Mouse (Mus musculus) intestine, postnatal 0 days (tissue): Measurements from ENCODE around the gene Elmo2. TPM values are rescaled to one million over a fixed set of nuclear protein-coding genes. Genes with fewer than 3 reads are reported as not detected.
A peak's percentile ranks its signal among the peaks of the same experiment; 100 is the strongest.

ENCODE experiments used
- ATAC-seq: fragments of 200-750 bp; cut with Nextera tagmentation; 2 replicates; pipeline ENCODE4 v1.8.0; 2017; ENCODE audit warnings: mild to moderate bottlenecking, moderate TSS enrichment, moderate library complexity
- H3K27ac ChIP-seq: fragments of 300-500 bp; sonication (generic); 2 replicates; pipeline ENCODE4 v1.5.1; 2014; ENCODE audit warnings: mild to moderate bottlenecking, low read depth, low read length, moderate library complexity
- H3K27me3 ChIP-seq: fragments of 300-500 bp; sonication (generic); replicated peaks from 2 replicates; pipeline ENCODE4 v1.6.1; 2014; ENCODE audit warnings: low read length, mixed read lengths; ENCODE audit not compliant: control insufficient read depth, insufficient read depth
- H3K36me3 ChIP-seq: fragments of 300-500 bp; sonication (generic); 2 replicates; pipeline ENCODE4 v1.6.1; 2014; ENCODE audit warnings: mild to moderate bottlenecking, moderate library complexity; ENCODE audit not compliant: control insufficient read depth, insufficient read depth
- H3K4me1 ChIP-seq: fragments of 300-500 bp; sonication (generic); replicated peaks from 2 replicates; pipeline ENCODE4 v1.6.1; 2014; ENCODE audit warnings: antibody characterized with exemption, low read length, mixed read lengths; ENCODE audit not compliant: control insufficient read depth, insufficient read depth
- H3K4me2 ChIP-seq: fragments of 300-500 bp; sonication (generic); replicated peaks from 2 replicates; pipeline ENCODE4 v1.6.1; 2014; ENCODE audit warnings: low read depth, mild to moderate bottlenecking, moderate library complexity
- H3K4me3 ChIP-seq: fragments of 300-500 bp; sonication (generic); 2 replicates; pipeline ENCODE4 v1.5.1; 2014; ENCODE audit warnings: low read depth, low read length
- H3K9ac ChIP-seq: fragments of 300-500 bp; sonication (generic); 2 replicates; pipeline ENCODE4 v1.6.1; 2014; ENCODE audit warnings: mild to moderate bottlenecking, low read depth, low read length
- H3K9me3 ChIP-seq: fragments of 300-500 bp; sonication (generic); 2 replicates; pipeline ENCODE4 v1.6.1; 2016; ENCODE audit warnings: mixed run types; ENCODE audit not compliant: control insufficient read depth
- CTCF ChIP-seq: sonication (generic); IDR thresholded peaks from 2 replicates; pipeline ENCODE4 v1.5.1; 2016; ENCODE audit warnings: low read depth, mild to moderate bottlenecking, control low read depth, antibody characterized with exemption, moderate library complexity
- WGBS: fragments of 180-500 bp; shearing (Covaris S2); extraction: QIAGEN DNeasy Blood & Tissue Kit; methylation state at CpG from one replicate; pipeline ENCODE4 v1.1.7; 2014; 5-methylcytosine and 5-hydroxymethylcytosine counted together
- polyA plus RNA-seq: library from polyadenylated mRNA; unstranded; fragments of >200 nt; fragmentation: Nextera tagmentation; extraction: Ambion mirVana; gene quantifications from 2 replicates; pipeline ENCODE4 v1.2.1, GENCODE M21; 2015

The Elmo2 gene
- polyA plus RNA-seq, 1 experiment from 2014 or later = 63.6 TPM

DNA sequence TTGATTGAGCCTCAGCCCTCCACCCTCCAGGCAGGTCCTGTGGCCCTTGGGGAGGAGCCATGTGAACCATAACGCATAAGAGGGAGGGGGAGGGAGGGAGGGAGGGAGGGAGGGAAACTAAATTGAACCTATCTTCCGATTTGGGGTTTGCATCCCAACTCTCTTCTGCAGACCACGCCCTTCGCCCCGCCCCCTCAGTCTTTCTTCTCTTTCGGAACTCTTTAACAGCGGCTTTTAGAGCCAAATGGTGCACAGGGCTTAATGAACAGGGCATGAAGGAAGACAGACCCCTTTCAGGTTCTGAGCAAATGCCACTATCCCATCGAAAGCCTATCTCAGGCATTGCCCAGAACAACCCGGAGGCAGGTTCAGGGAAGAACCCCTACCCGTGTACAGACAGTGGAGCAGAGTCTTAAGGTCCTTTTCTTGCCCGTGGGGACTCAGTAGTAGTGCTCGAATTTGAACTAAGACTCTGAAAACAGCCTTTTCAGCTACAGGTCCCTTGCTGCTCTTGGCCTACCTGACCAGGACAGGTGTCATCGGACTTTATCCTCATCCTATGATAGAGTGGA, 41.7 kb upstream of the Elmo2 start:
- H3K9ac ChIP-seq = no peak overlapping the region
- peak overlapping the region; percentile 22 for H3K4me3 ChIP-seq
- no peak for TF ChIP-seq CTCF
- 5% methylated on average over 12 of the region's 13 CpGs for WGBS
- H3K27me3 ChIP-seq = peaks cover 19% of the 10 kb centered on the region
- ATAC-seq = no peak
- H3K27ac ChIP-seq = no peak overlapping the region
- no peaks in the 10 kb centered on the region for H3K36me3 ChIP-seq
- 0 out of 2 replicates have a peak, but pooled peaks cover 3% of the 10 kb centered on the region for H3K4me1 ChIP-seq
- peak overlapping the region; percentile 45 for H3K4me2 ChIP-seq
- peaks cover 2% of the 10 kb centered on the region; the same call in 1 of the 2 replicates for H3K9me3 ChIP-seq

DNA sequence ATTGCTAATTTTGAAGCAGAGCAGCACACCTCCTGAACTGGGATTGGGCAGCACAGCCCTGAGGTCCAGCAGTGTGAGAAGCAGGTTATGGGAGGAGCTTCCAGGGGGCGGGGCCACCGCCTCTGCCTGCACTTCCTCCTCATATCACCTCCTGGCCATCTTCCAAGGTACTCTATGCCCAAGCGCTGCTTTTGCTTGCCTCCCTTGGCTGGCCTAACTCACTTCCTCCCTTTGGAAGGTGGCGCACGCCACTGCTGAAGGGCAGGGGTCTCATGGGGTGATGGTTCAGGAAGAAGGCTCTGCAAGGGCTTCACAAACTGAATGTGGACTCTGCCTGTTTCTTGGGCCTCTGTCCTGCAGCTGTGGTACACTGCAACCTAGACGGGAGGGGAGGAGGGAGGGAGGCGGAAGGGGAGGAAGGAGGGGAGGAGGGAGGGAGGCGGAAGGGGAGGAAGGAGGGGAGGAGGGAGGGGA, 40.8 kb upstream of the Elmo2 start:
- Histone ChIP-seq H3K27ac (no peak overlapping the region), H3K4me3 (no peak overlapping the region), H3K36me3 (no peaks in the 10 kb centered on the region), H3K27me3 (peaks cover 19% of the 10 kb centered on the region), H3K4me1 (0 out of 2 replicates have a peak, but pooled peaks cover 3% of the 10 kb centered on the region), H3K4me2 (peak overlapping the region; percentile 43), H3K9me3 (peaks cover 2% of the 10 kb centered on the region; the same call in 1 of the 2 replicates), H3K9ac (no peak overlapping the region)
- no peak for TF ChIP-seq CTCF
- WGBS = 0% methylated on average over 6 of the region's 8 CpGs
- peak; percentile 67 for ATAC-seq

DNA sequence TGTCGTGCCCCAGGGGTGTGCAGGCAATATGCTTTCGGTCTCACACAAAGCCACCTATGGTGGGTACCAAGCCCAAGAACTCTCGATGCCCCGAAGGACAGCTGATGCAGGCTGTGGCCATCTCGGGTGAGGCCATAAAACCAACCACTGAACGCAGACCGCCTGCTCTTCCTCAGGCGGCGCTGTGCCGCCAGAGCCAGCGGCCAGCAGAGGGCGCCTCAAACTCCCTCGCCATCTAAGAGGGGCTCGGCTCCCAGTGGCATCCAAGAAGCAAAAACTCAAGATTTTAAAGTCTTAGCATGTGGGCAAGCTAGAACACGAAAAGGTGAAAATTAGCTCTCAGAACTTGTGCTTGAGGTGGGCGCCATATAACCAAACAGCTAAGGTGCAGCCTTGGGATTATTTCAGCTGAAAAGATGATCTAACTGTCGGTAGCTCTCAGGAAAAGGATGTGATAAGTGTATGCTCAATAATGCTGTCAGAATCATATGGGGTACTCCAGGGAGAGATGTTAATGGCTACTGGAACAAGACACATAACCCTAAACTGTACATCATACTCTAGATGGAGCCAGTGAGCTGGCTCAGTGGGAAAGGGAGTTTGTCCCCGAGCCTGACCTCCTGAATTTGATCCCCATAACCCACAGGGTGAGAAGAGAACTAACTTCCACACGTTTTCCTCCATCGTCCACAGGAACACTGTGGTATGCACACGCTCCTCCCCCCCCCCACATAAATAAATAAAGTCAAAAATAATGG, 38.2 kb upstream of the Elmo2 start:
- Histone ChIP-seq H3K27ac (no peak overlapping the region), H3K9ac (no peak overlapping the region), H3K4me1 (0 out of 2 replicates have a peak, but pooled peaks cover 3% of the 10 kb centered on the region), H3K4me3 (no peak overlapping the region), H3K4me2 (no peak overlapping the region; the same call in 1 of the 2 replicates), H3K27me3 (peaks cover 17% of the 10 kb centered on the region), H3K9me3 (peaks cover 2% of the 10 kb centered on the region; the same call in 1 of the 2 replicates), H3K36me3 (no peaks in the 10 kb centered on the region)
- peak; percentile 89 for TF ChIP-seq CTCF
- no peak for ATAC-seq
- 13% methylated on average over 21 of the region's 21 CpGs for WGBS

DNA sequence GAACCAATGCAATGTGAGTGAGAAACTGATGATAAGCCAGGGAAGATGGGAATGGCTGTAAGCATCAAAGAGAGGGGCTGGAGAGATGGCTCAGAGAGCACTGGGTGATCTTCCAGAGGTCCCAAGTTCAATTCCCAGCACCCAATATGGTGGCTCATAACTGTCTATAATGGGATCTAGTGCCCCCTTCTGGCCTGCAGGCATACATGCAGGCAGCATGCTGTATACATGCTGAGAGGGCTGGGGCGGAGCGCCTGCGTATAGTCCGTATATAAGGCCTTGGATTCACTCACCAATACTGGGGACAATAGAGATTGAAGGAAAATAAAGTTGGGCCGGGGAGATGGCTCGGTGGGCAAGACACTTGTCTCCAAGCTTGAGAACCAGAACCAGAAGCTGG, 37.0 kb upstream of the Elmo2 start:
- no peaks in the 10 kb centered on the region for H3K36me3 ChIP-seq
- H3K4me1 ChIP-seq = 0 out of 2 replicates have a peak, but pooled peaks cover under 1% of the 10 kb centered on the region
- H3K9ac ChIP-seq = no peak overlapping the region
- no peak overlapping the region for H3K27ac ChIP-seq
- WGBS = 92% methylated on average over 6 of the region's 6 CpGs
- H3K4me3 ChIP-seq = no peak overlapping the region
- H3K9me3 ChIP-seq = peaks cover 2% of the 10 kb centered on the region; the same call in 1 of the 2 replicates
- 0 out of 2 replicates have a peak, but pooled peaks have one; percentile 12 for TF ChIP-seq CTCF
- no peak overlapping the region for H3K4me2 ChIP-seq
- ATAC-seq = no peak
- peaks cover 6% of the 10 kb centered on the region for H3K27me3 ChIP-seq

DNA sequence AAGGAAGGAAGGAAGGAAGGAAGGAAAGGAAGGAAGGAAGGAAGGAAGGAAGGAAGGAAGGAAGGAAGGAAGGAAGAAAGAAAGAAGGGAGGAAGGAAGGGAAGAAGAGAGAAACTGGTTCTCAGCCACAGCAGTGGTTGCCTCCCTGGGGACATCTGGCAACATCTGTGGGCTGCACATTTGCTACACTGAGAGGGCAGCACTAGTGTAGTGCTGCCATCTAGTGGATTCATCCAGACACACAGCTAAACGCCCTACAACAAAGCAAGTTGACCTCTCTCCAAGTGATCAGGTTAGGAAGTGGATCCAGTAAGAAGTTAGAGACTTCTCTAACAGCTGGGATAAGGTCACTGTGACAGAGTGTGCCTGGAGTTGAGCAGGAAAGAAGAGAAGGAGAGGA, 34.6 kb upstream of the Elmo2 start:
- peak; percentile 95 for TF ChIP-seq CTCF
- H3K27me3 ChIP-seq = peaks cover 5% of the 10 kb centered on the region; the same call in 1 of the 2 replicates
- WGBS = 0% methylated on average over 1 of the region's 1 CpGs

DNA sequence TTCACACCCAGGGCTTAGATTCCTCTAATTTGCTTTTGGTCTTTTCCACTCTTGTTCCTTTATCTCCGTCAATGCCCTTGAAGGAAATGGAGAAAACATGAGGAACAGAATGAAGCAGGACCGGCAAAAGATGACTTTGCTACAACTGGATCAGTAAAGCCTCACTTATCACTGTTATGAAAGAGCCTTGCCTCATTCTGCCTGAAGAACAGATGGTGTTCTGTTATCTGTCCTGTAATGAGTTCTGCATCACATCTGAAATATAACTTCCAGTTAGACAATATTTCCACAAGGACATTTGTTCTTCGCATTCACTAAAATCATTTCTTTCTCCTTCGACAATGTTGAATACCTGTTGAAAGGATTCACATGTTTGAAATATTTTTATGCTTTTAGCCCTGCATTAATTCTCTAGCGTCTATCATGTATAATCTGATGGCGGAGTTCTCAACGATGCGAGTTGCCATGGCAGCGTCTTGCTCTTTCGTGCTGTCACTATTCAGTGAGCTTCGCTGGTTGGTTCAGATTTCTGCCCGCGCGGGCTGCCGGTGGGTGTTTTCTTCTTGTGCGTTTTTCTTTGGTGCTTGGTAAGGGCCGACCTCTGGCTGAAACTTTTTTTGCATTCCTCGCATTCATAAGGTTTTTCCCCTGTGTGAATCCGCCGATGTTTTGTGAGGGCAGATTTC, 25.7 kb upstream of the Elmo2 start:
- no peak overlapping the region for H3K9ac ChIP-seq
- 88% methylated on average over 20 of the region's 20 CpGs for WGBS
- H3K9me3 ChIP-seq = peaks cover 12% of the 10 kb centered on the region; the same call in 1 of the 2 replicates
- no peak overlapping the region for H3K27ac ChIP-seq
- no peaks in the 10 kb centered on the region for H3K27me3 ChIP-seq
- no peak overlapping the region for H3K4me3 ChIP-seq
- no peaks in the 10 kb centered on the region for H3K36me3 ChIP-seq
- H3K4me2 ChIP-seq = no peak overlapping the region
- TF ChIP-seq CTCF = no peak
- no peak for ATAC-seq
- no peaks in the 10 kb centered on the region for H3K4me1 ChIP-seq

More for the DNA sequence above, 34.6 kb upstream of the Elmo2 start:
- Histone ChIP-seq H3K9ac (no peak overlapping the region), H3K4me3 (no peak overlapping the region), H3K4me1 (no peaks in the 10 kb centered on the region), H3K4me2 (no peak overlapping the region), H3K9me3 (peaks cover 2% of the 10 kb centered on the region; the same call in 1 of the 2 replicates), H3K36me3 (no peaks in the 10 kb centered on the region), H3K27ac (no peak overlapping the region)
- no peak for ATAC-seq
